Comparison of ENCODE assay signal across 25 mouse cellular contexts in the genomic region with DNA sequence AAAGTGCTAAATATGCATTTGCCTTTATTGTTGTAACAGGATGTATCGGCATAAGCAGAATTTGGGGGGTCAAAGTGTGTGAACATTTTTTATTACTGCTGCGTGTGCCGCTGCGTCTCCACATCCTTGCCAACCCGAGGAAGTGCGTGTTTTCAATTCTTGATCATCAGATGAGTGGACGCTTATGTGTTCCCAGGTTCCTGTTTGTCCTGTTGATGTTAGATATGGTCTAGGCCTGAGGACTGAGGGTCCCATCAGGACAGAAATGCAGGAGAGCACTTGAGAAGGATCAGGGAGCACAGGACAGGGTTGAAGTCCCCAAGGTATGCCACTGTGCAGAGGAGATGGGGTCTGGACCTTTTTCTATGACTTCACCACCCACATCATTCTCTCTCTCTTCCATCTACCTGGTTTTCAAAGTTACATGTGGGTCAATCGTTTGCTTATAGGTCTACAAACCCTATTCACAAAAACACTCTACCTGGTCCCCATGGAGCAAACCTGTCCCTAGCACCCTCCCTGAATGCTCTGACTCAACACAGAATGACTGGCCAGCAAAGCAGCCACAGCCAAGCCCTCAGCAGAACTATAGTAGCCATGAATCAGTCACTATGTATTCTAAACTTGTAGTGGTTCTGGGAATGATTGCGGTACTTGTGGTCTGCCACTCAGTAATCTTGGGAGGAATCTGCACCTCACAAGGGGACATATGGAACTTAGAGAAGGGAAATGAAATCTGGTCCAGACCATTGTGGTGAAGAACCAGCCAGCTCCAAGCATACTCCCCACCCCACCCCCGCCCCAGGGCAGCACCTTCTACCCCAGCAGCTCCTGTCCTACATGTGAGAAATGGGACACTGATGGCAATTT. TPM values are rescaled to one million over a fixed set of nuclear protein-coding genes. Genes with fewer than 3 reads are reported as not detected.
DNase-seq lines count a peak whose midpoint lies in the region; ATAC-seq and TF ChIP-seq lines count a peak whose summit lies in the region.
"Had no signal": no experiment of that assay in that cellular context is flagged by ENCODE, and none has a peak within 500 bp of the region (broad histone marks: within the 10 kb centered on the region; RNA-seq: fewer than 3 reads in every experiment).

No protein-coding gene starts in this region.

- no peaks in the 10 kb centered on the region for H3K9me3 ChIP-seq in liver, embryonic 11.5 days (ENCODE audit: control insufficient read depth, low read length)
- no peaks in the 10 kb centered on the region for H3K9me3 ChIP-seq in liver, embryonic 12.5 days (replicated peaks)
- H3K9me3 ChIP-seq in hindbrain, embryonic 12.5 days (replicated peaks): no peaks in the 10 kb centered on the region
- H3K9me3 ChIP-seq: embryonic facial prominence, embryonic 10.5 days; forebrain, embryonic 10.5 days; G1E; hindbrain, embryonic 10.5 days; hindbrain, embryonic 15.5 days had no signal

- WGBS in liver, embryonic 11.5 days: 79% methylated on average over 10 of the region's 10 CpGs
- WGBS in liver, embryonic 12.5 days (ENCODE audit: insufficient replicate concordance): 67% methylated on average over 10 of the region's 10 CpGs
- 89% methylated on average over 10 of the region's 10 CpGs for WGBS in hindbrain, embryonic 12.5 days

- in situ Hi-C loops in Patski (cut with MboI; ENCODE audit: low pct_unique_long_range_greater_than_20kb): no loop called here

- H3K27ac ChIP-seq in liver, embryonic 11.5 days (ENCODE audit: low read depth, low read length): no peak overlapping the region
- H3K27ac ChIP-seq in liver, embryonic 12.5 days: no peak overlapping the region
- no peak overlapping the region for H3K27ac ChIP-seq in hindbrain, embryonic 12.5 days
- no peak overlapping the region for H3K27ac ChIP-seq in left cerebral cortex, adult 2 months
- H3K27ac ChIP-seq: embryonic facial prominence, embryonic 10.5 days; forebrain, embryonic 10.5 days; gastrocnemius, adult 2 months; hindbrain, embryonic 10.5 days; hindbrain, embryonic 15.5 days had no signal

- H3K4me2 ChIP-seq in liver, embryonic 11.5 days: no peak overlapping the region
- H3K4me2 ChIP-seq in liver, embryonic 12.5 days: no peak overlapping the region
- no peak overlapping the region for H3K4me2 ChIP-seq in hindbrain, embryonic 12.5 days (replicated peaks)
- H3K4me2 ChIP-seq: hindbrain, embryonic 15.5 days had no signal

- CTCF ChIA-PET in Patski (lab: Charles Lee): interaction anchor here (1.1 kb wide), 1 partner anchor 37 kb away, joined by 3 read pairs; no protein-coding TSS in a partner anchor

- ATAC-seq in liver, embryonic 11.5 days (replicated peaks; ENCODE audit: low FRiP score): no peak
- ATAC-seq in liver, embryonic 12.5 days: no peak
- ATAC-seq in Patski: peak; percentile 90
- ATAC-seq in hindbrain, embryonic 12.5 days (ENCODE audit: low FRiP score): no peak
- ATAC-seq: CD4-positive, CD25-positive, alpha-beta regulatory T cell, adult 4 months; forebrain, embryonic 14.5 days had no signal

- H3K4me3 ChIP-seq in liver, embryonic 11.5 days (ENCODE audit: low read depth, low read length): no peak overlapping the region
- H3K4me3 ChIP-seq in liver, embryonic 12.5 days: no peak overlapping the region
- no peak overlapping the region for H3K4me3 ChIP-seq in hindbrain, embryonic 12.5 days
- H3K4me3 ChIP-seq in left cerebral cortex, adult 2 months: no peak overlapping the region
- H3K4me3 ChIP-seq: embryonic facial prominence, embryonic 10.5 days; forebrain, embryonic 10.5 days; gastrocnemius, adult 2 months; hindbrain, embryonic 10.5 days; hindbrain, embryonic 15.5 days had no signal

- H3K36me3 ChIP-seq in liver, embryonic 11.5 days (ENCODE audit: control insufficient read depth, insufficient read depth, low read length): no peaks in the 10 kb centered on the region
- no peaks in the 10 kb centered on the region for H3K36me3 ChIP-seq in liver, embryonic 12.5 days
- no peaks in the 10 kb centered on the region for H3K36me3 ChIP-seq in hindbrain, embryonic 12.5 days
- H3K36me3 ChIP-seq: embryonic facial prominence, embryonic 10.5 days; forebrain, embryonic 10.5 days; G1E; hindbrain, embryonic 10.5 days; hindbrain, embryonic 15.5 days had no signal

- DNase-seq in heart, adult 11 months: peak; percentile 78
- DNase-seq in heart, postnatal 4 days: no peak
- peak; percentile 26 for DNase-seq in liver, embryonic 11.5 days (ENCODE audit: low spot score)
- DNase-seq in Patski (ENCODE audit: low read depth, low spot score): peak; percentile 63
- DNase-seq in T-cell, adult 2 months (ENCODE audit: low spot score): no peak
- no peak for DNase-seq in left cerebral cortex, adult 2 months (ENCODE audit: extremely low spot score in 1 of 2, low spot score in 2 of 2)
- DNase-seq: adrenal gland, adult 8-10 months; adrenal gland, postnatal 36 days; cerebellum, adult 2 months; cerebellum, postnatal 10 days; gastrocnemius, adult 2 months; gastrocnemius, postnatal 25 days; heart, postnatal 14 days had no signal

- H3K27me3 ChIP-seq in liver, embryonic 11.5 days (replicated peaks; ENCODE audit: control insufficient read depth, insufficient read depth, low read length): peaks cover 14% of the 10 kb centered on the region
- peaks cover 64% of the 10 kb centered on the region for H3K27me3 ChIP-seq in liver, embryonic 12.5 days (replicated peaks)
- no peaks in the 10 kb centered on the region for H3K27me3 ChIP-seq in Patski
- H3K27me3 ChIP-seq in hindbrain, embryonic 12.5 days: peaks cover 37% of the 10 kb centered on the region

- POLR2A ChIA-PET in Patski (lab: Charles Lee): no interaction called here

- intact Hi-C loops in left cerebral cortex, adult 2 months (cut with DNase I): no loop called here

- TF ChIP-seq CTCF in Patski (IDR thresholded peaks at IDR 0.05): no peak
- no peak for TF ChIP-seq CTCF in left cerebral cortex, adult 2 months (IDR thresholded peaks at IDR 0.05)

- no peak overlapping the region for H3K9ac ChIP-seq in liver, embryonic 11.5 days (ENCODE audit: low read depth, low read length)
- no peak overlapping the region for H3K9ac ChIP-seq in liver, embryonic 12.5 days
- H3K9ac ChIP-seq in hindbrain, embryonic 12.5 days: no peak overlapping the region
- H3K9ac ChIP-seq: hindbrain, embryonic 15.5 days had no signal

- no peaks in the 10 kb centered on the region for H3K4me1 ChIP-seq in liver, embryonic 11.5 days (replicated peaks; ENCODE audit: control insufficient read depth, insufficient read depth, low read length)
- H3K4me1 ChIP-seq in liver, embryonic 12.5 days: peaks cover 5% of the 10 kb centered on the region
- no peaks in the 10 kb centered on the region for H3K4me1 ChIP-seq in hindbrain, embryonic 12.5 days
- H3K4me1 ChIP-seq: hindbrain, embryonic 15.5 days had no signal

RNA-seq across cellular contexts. Expression of gene Flt4, which starts 7.0 kb away (rescaled TPM):
- 10 to 100 TPM; 14.7 to 19.0 TPM for total RNA-seq in heart, postnatal 4 days (2021)
- polyA plus RNA-seq in liver, embryonic 11.5 days (2014; fragmentation: Nextera tagmentation; extraction: Ambion mirVana): 9.2 and 9.9 TPM in 2 replicates
- polyA plus RNA-seq in liver, embryonic 12.5 days (2016; fragmentation: Nextera tagmentation; extraction: Ambion mirVana): 4.7 and 4.8 TPM in 2 replicates
- 10.6 TPM for polyA plus RNA-seq in Patski (2021)
- polyA plus RNA-seq in hindbrain, embryonic 12.5 days (2016; fragmentation: Nextera tagmentation; extraction: Ambion mirVana): 3.3 and 4.0 TPM in 2 replicates
- 1 to 10 TPM; 2.4 TPM for total RNA-seq in left cerebral cortex, adult 2 months (2021)
- polyA plus RNA-seq: CD4-positive, CD25-positive, alpha-beta regulatory T cell, adult 4 months had no signal

RNA-seq across cellular contexts. Expression of gene Scgb3a1, which starts 47.3 kb away (rescaled TPM):
- not detected for total RNA-seq in heart, postnatal 4 days (2021)
- not detected in 2 replicates for polyA plus RNA-seq in liver, embryonic 11.5 days (2014; fragmentation: Nextera tagmentation; extraction: Ambion mirVana)
- not detected in 2 replicates for polyA plus RNA-seq in liver, embryonic 12.5 days (2016; fragmentation: Nextera tagmentation; extraction: Ambion mirVana)
- not detected for polyA plus RNA-seq in Patski (2021)
- not detected in 2 replicates for polyA plus RNA-seq in hindbrain, embryonic 12.5 days (2016; fragmentation: Nextera tagmentation; extraction: Ambion mirVana)
- total RNA-seq in left cerebral cortex, adult 2 months (2021): not detected
- total RNA-seq: adrenal gland, adult 8-10 months; adrenal gland, postnatal 36 days; G1E; gastrocnemius, adult 2 months; gastrocnemius, postnatal 25 days had no signal
- polyA plus RNA-seq: cerebellum, adult 2 months; embryonic facial prominence, embryonic 10.5 days; embryonic facial prominence, embryonic 14.5 days; forebrain, embryonic 10.5 days; forebrain, embryonic 14.5 days; G1E; hindbrain, embryonic 10.5 days had no signal

RNA-seq across cellular contexts. Expression of gene Olfr1380, which starts 59.4 kb away (rescaled TPM):
- not detected for total RNA-seq in heart, postnatal 4 days (2021)
- polyA plus RNA-seq in liver, embryonic 11.5 days (2014; fragmentation: Nextera tagmentation; extraction: Ambion mirVana): not detected in 2 replicates
- not detected in 2 replicates for polyA plus RNA-seq in liver, embryonic 12.5 days (2016; fragmentation: Nextera tagmentation; extraction: Ambion mirVana)
- polyA plus RNA-seq in Patski (2021): not detected
- not detected in 2 replicates for polyA plus RNA-seq in hindbrain, embryonic 12.5 days (2016; fragmentation: Nextera tagmentation; extraction: Ambion mirVana)
- not detected for total RNA-seq in left cerebral cortex, adult 2 months (2021)
- total RNA-seq: adrenal gland, adult 8-10 months; adrenal gland, postnatal 36 days; gastrocnemius, adult 2 months; gastrocnemius, postnatal 25 days; granulocyte monocyte progenitor cell, adult 5-6 weeks; heart, postnatal 14 days had no signal
- polyA plus RNA-seq: CD4-positive, CD25-positive, alpha-beta regulatory T cell, adult 4 months; cerebellum, adult 2 months; embryonic facial prominence, embryonic 10.5 days; embryonic facial prominence, embryonic 14.5 days; forebrain, embryonic 10.5 days; forebrain, embryonic 14.5 days; G1E; heart, embryonic 14.5 days; hindbrain, embryonic 10.5 days; hindbrain, embryonic 15.5 days had no signal

Comparison
In these comparisons a context has a peak if more than half of its experiments do, and no peak if none do; other contexts are left out.
1. DNase-seq: peak in heart, adult 11 months (single experiment), liver, embryonic 11.5 days (single experiment) and Patski (single experiment); none in heart, postnatal 4 days (single experiment), T-cell, adult 2 months (single experiment) and left cerebral cortex, adult 2 months (0 of 2).